ENCODE assay signal across 24 mouse cellular contexts in genomic region chr10:121973281-121973680, GRCm38 (mm10).
"Had no signal": no experiment of that assay in that cellular context is flagged by ENCODE, and none has a peak within 500 bp of the region (broad histone marks: within the 10 kb centered on the region; RNA-seq: fewer than 3 reads in every experiment).

No protein-coding gene starts in this region.

- H3K9me3 ChIP-seq: heart, embryonic 10.5 days; heart, embryonic 12.5 days; hindbrain, embryonic 10.5 days; hindbrain, embryonic 12.5 days; kidney, embryonic 15.5 days; limb, embryonic 12.5 days had no signal

- ATAC-seq: hindbrain, postnatal 0 days; intestine, embryonic 16.5 days had no signal

- H3K4me3 ChIP-seq: heart, embryonic 10.5 days; heart, embryonic 12.5 days; hindbrain, embryonic 10.5 days; hindbrain, embryonic 12.5 days; kidney, embryonic 15.5 days; limb, embryonic 12.5 days had no signal

- DNase-seq: gastrocnemius, postnatal 14 days; gastrocnemius, postnatal 36 days; heart, adult 18-20 months; heart, postnatal 10 days; heart, postnatal 4 days; kidney, adult 11 months; kidney, adult 2 months; kidney, adult 9 months; kidney, postnatal 14 days; kidney, postnatal 36 days; layer of hippocampus, adult 9-11 months; layer of hippocampus, postnatal 36 days; left cerebral cortex, postnatal 4 days; liver had no signal

- H3K27me3 ChIP-seq: heart, embryonic 12.5 days; hindbrain, embryonic 12.5 days; kidney, embryonic 15.5 days; limb, embryonic 12.5 days had no signal

- H3K36me3 ChIP-seq: heart, embryonic 10.5 days; heart, embryonic 12.5 days; hindbrain, embryonic 10.5 days; hindbrain, embryonic 12.5 days; kidney, embryonic 15.5 days; limb, embryonic 12.5 days had no signal

- H3K27ac ChIP-seq: heart, embryonic 10.5 days; hindbrain, embryonic 12.5 days; hindbrain, embryonic 14.5 days; hindbrain, postnatal 0 days; kidney, postnatal 0 days; limb, embryonic 12.5 days had no signal
